Mouse (Mus musculus): ENCODE measurements at regions not wholly inside any gene's neighbourhood (a gene's known extent, or its start where the extent isn't known, plus 50 kb on each side); places are given as distances from the start of the nearest gene placed in this dataset.

DNA sequence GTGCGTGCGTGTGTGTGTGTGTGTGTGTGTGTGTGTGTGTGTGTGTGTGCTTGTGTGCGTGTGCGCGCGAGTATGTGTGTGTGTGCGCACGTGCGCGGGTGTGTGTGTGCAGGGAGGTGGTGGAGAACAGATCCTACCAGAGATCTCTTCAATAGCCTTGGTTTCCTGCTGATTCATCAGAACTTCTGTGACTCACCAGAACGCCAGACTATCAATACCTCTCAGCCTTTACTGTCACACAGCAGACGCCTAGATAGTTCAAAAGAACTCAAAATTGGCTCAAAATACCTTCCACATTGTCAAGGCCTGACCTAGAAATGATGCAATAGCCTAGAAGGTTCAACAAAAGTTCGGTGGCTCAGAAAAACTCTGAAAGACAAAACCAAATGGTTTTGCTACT is 66.8 kb upstream of the C2cd4b start:
- no peaks in the 10 kb centered on the region for H3K36me3 ChIP-seq (ENCODE audit: control insufficient read depth, insufficient read depth)
- H3ac ChIP-seq (ENCODE audit: control insufficient read depth, insufficient read length): no peak overlapping the region
- H3K4me3 ChIP-seq: no peak overlapping the region
- TF ChIP-seq CEBPB (IDR thresholded peaks at IDR 0.05; ENCODE audit: insufficient read depth, poor library complexity, severe bottlenecking) (peak; percentile 32; the same call in 1 of the 2 replicates), TCF12 (IDR thresholded peaks at IDR 0.05; ENCODE audit: insufficient read depth, poor library complexity, severe bottlenecking) (no peak)
- no peaks in the 10 kb centered on the region for H3K27me3 ChIP-seq (ENCODE audit: control insufficient read depth, insufficient read depth, insufficient read length)
- no peaks in the 10 kb centered on the region for H3K79me2 ChIP-seq (ENCODE audit: control insufficient read depth, insufficient read depth)
- H3K4me2 ChIP-seq (ENCODE audit: low read depth): no peak overlapping the region

GRCm38 (mm10) chr9:67693716-67694115 is 65.5 kb upstream of the C2cd4b start:
- Histone ChIP-seq H3ac (ENCODE audit: control insufficient read depth, insufficient read length) (no peak overlapping the region), H3K27me3 (ENCODE audit: control insufficient read depth, insufficient read depth, insufficient read length) (no peaks in the 10 kb centered on the region), H3K79me2 (ENCODE audit: control insufficient read depth, insufficient read depth) (no peaks in the 10 kb centered on the region), H3K36me3 (ENCODE audit: control insufficient read depth, insufficient read depth) (no peaks in the 10 kb centered on the region), H3K4me2 (ENCODE audit: low read depth) (peak overlapping the region; percentile 30), H3K4me3 (no peak overlapping the region)
- no peak for TF ChIP-seq TCF3 (IDR thresholded peaks at IDR 0.05; ENCODE audit: insufficient read length, low read depth)
- no peak for TF ChIP-seq E2F4 (IDR thresholded peaks at IDR 0.05; ENCODE audit: insufficient read depth)
- no peak for TF ChIP-seq USF1 (IDR thresholded peaks at IDR 0.05; ENCODE audit: low read depth)
- no peak for TF ChIP-seq POLR2A (IDR thresholded peaks at IDR 0.05; ENCODE audit: insufficient read length, low read depth)
- TF ChIP-seq MAX (IDR thresholded peaks at IDR 0.05; ENCODE audit: low read depth): no peak
- no peak for TF ChIP-seq MYOD1 (IDR thresholded peaks at IDR 0.05; ENCODE audit: control insufficient read depth in 1 of 3, insufficient read length in 2 of 3, low read depth in 2 of 3)
- no peak for TF ChIP-seq SRF (IDR thresholded peaks at IDR 0.05; ENCODE audit: control insufficient read depth, insufficient read length, low read depth)
- no peak for TF ChIP-seq TCF12 (IDR thresholded peaks at IDR 0.05; ENCODE audit: insufficient read depth, poor library complexity, severe bottlenecking)

DNA sequence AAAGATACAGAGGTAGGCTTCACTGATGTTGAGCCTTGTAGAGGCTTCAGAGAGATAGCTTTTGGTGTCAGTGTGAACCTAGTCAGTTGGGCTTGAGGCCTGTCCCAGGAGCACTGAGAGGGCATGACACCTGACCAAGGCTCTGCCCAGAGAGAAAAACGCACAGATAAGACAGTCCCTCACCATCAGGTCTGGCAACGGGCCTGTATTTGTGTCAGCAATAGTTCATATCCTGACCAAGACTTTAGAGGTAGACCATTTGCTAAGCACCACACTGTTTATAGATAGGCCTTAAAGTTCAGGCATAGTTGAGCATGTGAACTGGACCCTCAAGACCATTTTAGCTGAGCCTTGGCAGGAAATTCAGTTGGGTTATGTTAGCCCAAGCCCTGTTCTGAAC is 60.4 kb upstream of the C2cd4b start:
- Histone ChIP-seq H3K27me3 (ENCODE audit: control insufficient read depth, insufficient read depth, insufficient read length) (no peaks in the 10 kb centered on the region), H3K36me3 (ENCODE audit: control insufficient read depth, insufficient read depth) (no peaks in the 10 kb centered on the region), H3K4me3 (no peak overlapping the region), H3K4me2 (ENCODE audit: low read depth) (no peak overlapping the region), H3ac (ENCODE audit: control insufficient read depth, insufficient read length) (no peak overlapping the region), H3K79me2 (ENCODE audit: control insufficient read depth, insufficient read depth) (no peaks in the 10 kb centered on the region)
- TF ChIP-seq TCF12 (IDR thresholded peaks at IDR 0.05; ENCODE audit: insufficient read depth, poor library complexity, severe bottlenecking) (no peak), REST (IDR thresholded peaks at IDR 0.05; ENCODE audit: insufficient read depth, insufficient read length) (no peak), MYOD1 (IDR thresholded peaks at IDR 0.05; ENCODE audit: control insufficient read depth in 1 of 3, insufficient read length in 2 of 3, low read depth in 2 of 3) (no peak), POLR2AphosphoS2 (IDR thresholded peaks at IDR 0.05; ENCODE audit: insufficient read length, low read depth) (no peak), CEBPB (IDR thresholded peaks at IDR 0.05; ENCODE audit: insufficient read depth, poor library complexity, severe bottlenecking) (no peak), USF1 (IDR thresholded peaks at IDR 0.05; ENCODE audit: low read depth) (no peak), POLR2A (IDR thresholded peaks at IDR 0.05; ENCODE audit: insufficient read length, low read depth) (no peak), MAX (IDR thresholded peaks at IDR 0.05; ENCODE audit: low read depth) (no peak), E2F4 (IDR thresholded peaks at IDR 0.05; ENCODE audit: insufficient read depth) (no peak), TCF3 (IDR thresholded peaks at IDR 0.05; ENCODE audit: insufficient read length, low read depth) (no peak), SRF (IDR thresholded peaks at IDR 0.05; ENCODE audit: control insufficient read depth, insufficient read length, low read depth) (no peak), MYOG (IDR thresholded peaks at IDR 0.05; ENCODE audit: control insufficient read depth in 1 of 3, insufficient read depth in 1 of 3, insufficient read length in 2 of 3, low read depth in 2 of 3) (no peak)

DNA sequence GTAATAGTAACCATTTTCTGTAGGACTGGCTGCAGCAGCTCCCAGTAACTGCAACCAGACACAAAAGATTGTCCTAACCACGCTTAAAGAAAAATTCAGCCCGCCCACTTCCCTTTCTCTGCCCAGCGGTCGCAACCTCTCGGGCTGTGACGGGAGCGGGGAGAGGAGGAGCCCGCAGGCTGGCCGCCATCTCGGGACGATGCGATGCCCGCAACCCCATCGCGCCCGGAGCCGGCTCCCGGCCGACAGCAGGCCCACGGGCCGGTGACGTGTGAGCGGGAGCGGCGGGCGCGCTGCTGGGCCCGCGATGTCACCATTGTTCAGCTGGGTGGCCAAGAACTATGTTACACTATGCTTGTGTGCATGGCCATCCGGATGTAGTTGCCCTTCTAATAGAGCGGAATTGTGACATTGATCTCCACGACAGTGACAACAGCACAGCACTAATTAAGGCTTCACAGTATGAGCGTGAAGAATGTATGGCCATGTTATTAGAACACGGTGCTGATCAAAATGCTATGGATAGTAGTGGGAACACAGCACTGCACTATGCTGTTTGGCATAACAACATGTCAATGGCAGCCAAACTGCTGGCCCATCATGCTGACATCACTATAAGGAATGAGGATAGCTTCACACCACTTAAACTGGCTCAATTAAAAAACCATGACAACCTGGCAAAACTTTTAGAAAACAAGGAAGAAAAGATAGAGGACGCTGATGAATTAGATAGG is 59.2 kb upstream of the C2cd4b start:
- TF ChIP-seq POLR2AphosphoS2 (IDR thresholded peaks at IDR 0.05; ENCODE audit: insufficient read length, low read depth) (no peak), SRF (IDR thresholded peaks at IDR 0.05; ENCODE audit: control insufficient read depth, insufficient read length, low read depth) (no peak), MAX (IDR thresholded peaks at IDR 0.05; ENCODE audit: low read depth) (no peak), USF1 (IDR thresholded peaks at IDR 0.05; ENCODE audit: low read depth) (no peak), TCF12 (IDR thresholded peaks at IDR 0.05; ENCODE audit: insufficient read depth, poor library complexity, severe bottlenecking) (no peak), MYOG (IDR thresholded peaks at IDR 0.05; ENCODE audit: control insufficient read depth in 1 of 3, insufficient read depth in 1 of 3, insufficient read length in 2 of 3, low read depth in 2 of 3) (no peak), E2F4 (IDR thresholded peaks at IDR 0.05; ENCODE audit: insufficient read depth) (no peak), CEBPB (IDR thresholded peaks at IDR 0.05; ENCODE audit: insufficient read depth, poor library complexity, severe bottlenecking) (no peak), TCF3 (IDR thresholded peaks at IDR 0.05; ENCODE audit: insufficient read length, low read depth) (no peak), REST (IDR thresholded peaks at IDR 0.05; ENCODE audit: insufficient read depth, insufficient read length) (no peak), POLR2A (IDR thresholded peaks at IDR 0.05; ENCODE audit: insufficient read length, low read depth) (no peak), MYOD1 (IDR thresholded peaks at IDR 0.05; ENCODE audit: control insufficient read depth in 1 of 3, insufficient read length in 2 of 3, low read depth in 2 of 3) (no peak)
- Histone ChIP-seq H3K36me3 (ENCODE audit: control insufficient read depth, insufficient read depth) (no peaks in the 10 kb centered on the region), H3K27me3 (ENCODE audit: control insufficient read depth, insufficient read depth, insufficient read length) (no peaks in the 10 kb centered on the region), H3K4me3 (no peak overlapping the region), H3ac (ENCODE audit: control insufficient read depth, insufficient read length) (no peak overlapping the region), H3K79me2 (ENCODE audit: control insufficient read depth, insufficient read depth) (no peaks in the 10 kb centered on the region), H3K4me2 (ENCODE audit: low read depth) (no peak overlapping the region)
